Mouse (Mus musculus): ENCODE data around the gene Cacul1. TPM values are rescaled to one million over a fixed set of nuclear protein-coding genes. Genes with fewer than 3 reads are reported as not detected.

Gene Cacul1
- polyA plus RNA-seq, 1 experiment, result not detected

DNA sequence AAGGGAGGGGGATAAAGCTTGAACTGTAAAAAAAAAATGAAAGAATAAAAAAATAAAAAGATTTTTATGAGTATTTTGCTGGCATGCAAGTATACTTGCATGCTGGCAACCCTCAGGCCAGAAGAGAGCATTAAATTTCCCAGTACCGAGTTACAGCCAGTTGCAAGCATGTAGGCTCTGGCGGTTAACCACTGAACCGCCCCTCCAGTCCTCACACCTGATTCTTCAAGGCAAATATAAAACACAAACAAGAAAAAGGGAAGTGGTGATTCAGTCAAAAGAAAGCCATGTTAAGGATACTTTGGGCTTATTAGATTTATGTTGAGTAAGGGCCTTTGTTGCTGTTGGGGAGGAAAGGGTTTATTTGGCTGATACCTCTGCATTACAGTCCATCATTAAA, 60.7 kb downstream of the Cacul1 start:
- H3K4me3 ChIP-seq (ENCODE audit: insufficient read depth, low read depth, low read length), result no peak overlapping the region
- WGBS, result 97% methylated on average over 3 of the region's 3 CpGs
- TF ChIP-seq POLR2A (IDR thresholded peaks at IDR 0.05; ENCODE audit: insufficient read depth, low read depth, low read length), result no peak
- TF ChIP-seq CTCF (IDR thresholded peaks at IDR 0.05; ENCODE audit: insufficient read depth, low read depth, low read length), result no peak

GRCm38 (mm10) chr19:60515064-60515463, 65.8 kb downstream of the Cacul1 start:
- Histone ChIP-seq H3K27ac (ENCODE audit: insufficient read depth, low read depth, low read length) (no peak overlapping the region), H3K4me3 (ENCODE audit: insufficient read depth, low read depth, low read length) (no peak overlapping the region), H3K4me1 (ENCODE audit: control insufficient read depth, insufficient read depth, low read length) (no peaks in the 10 kb centered on the region)
- 72% methylated on average over 2 of the region's 2 CpGs for WGBS
- TF ChIP-seq CTCF (IDR thresholded peaks at IDR 0.05; ENCODE audit: insufficient read depth, low read depth, low read length) (no peak), POLR2A (IDR thresholded peaks at IDR 0.05; ENCODE audit: insufficient read depth, low read depth, low read length) (no peak)

More for the DNA sequence above, 60.7 kb downstream of the Cacul1 start:
- Histone ChIP-seq H3K4me1 (ENCODE audit: control insufficient read depth, insufficient read depth, low read length) (no peaks in the 10 kb centered on the region), H3K27ac (ENCODE audit: insufficient read depth, low read depth, low read length) (no peak overlapping the region)

- TF ChIP-seq POLR2A (IDR thresholded peaks at IDR 0.05; ENCODE audit: insufficient read depth, low read depth, low read length) (no peak), CTCF (IDR thresholded peaks at IDR 0.05; ENCODE audit: insufficient read depth, low read depth, low read length) (no peak)
- Histone ChIP-seq H3K4me3 (ENCODE audit: insufficient read depth, low read depth, low read length) (no peak overlapping the region), H3K4me1 (ENCODE audit: control insufficient read depth, insufficient read depth, low read length) (no peaks in the 10 kb centered on the region), H3K27ac (ENCODE audit: insufficient read depth, low read depth, low read length) (no peak overlapping the region)
- 51% methylated on average over 3 of the region's 3 CpGs for WGBS
These were observed 67.4 kb downstream of the Cacul1 start for GRCm38 (mm10) chr19:60513431-60513830.

- H3K27ac ChIP-seq (ENCODE audit: insufficient read depth, low read depth, low read length), result no peak overlapping the region
- TF ChIP-seq POLR2A (IDR thresholded peaks at IDR 0.05; ENCODE audit: insufficient read depth, low read depth, low read length), result no peak
- TF ChIP-seq CTCF (IDR thresholded peaks at IDR 0.05; ENCODE audit: insufficient read depth, low read depth, low read length), result no peak
- no peak overlapping the region for H3K4me3 ChIP-seq (ENCODE audit: insufficient read depth, low read depth, low read length)
- H3K4me1 ChIP-seq (ENCODE audit: control insufficient read depth, insufficient read depth, low read length), result no peaks in the 10 kb centered on the region
These were observed 80.6 kb downstream of the Cacul1 start for GRCm38 (mm10) chr19:60500209-60500608.

- TF ChIP-seq CTCF (IDR thresholded peaks at IDR 0.05; ENCODE audit: insufficient read depth, low read depth, low read length), result no peak
- TF ChIP-seq POLR2A (IDR thresholded peaks at IDR 0.05; ENCODE audit: insufficient read depth, low read depth, low read length), result no peak
- no peaks in the 10 kb centered on the region for H3K4me1 ChIP-seq (ENCODE audit: control insufficient read depth, insufficient read depth, low read length)
- 74% methylated on average over 4 of the region's 4 CpGs for WGBS
- H3K27ac ChIP-seq (ENCODE audit: insufficient read depth, low read depth, low read length), result no peak overlapping the region
- no peak overlapping the region for H3K4me3 ChIP-seq (ENCODE audit: insufficient read depth, low read depth, low read length)
These were observed 83.7 kb downstream of the Cacul1 start for GRCm38 (mm10) chr19:60497171-60497570.

DNA sequence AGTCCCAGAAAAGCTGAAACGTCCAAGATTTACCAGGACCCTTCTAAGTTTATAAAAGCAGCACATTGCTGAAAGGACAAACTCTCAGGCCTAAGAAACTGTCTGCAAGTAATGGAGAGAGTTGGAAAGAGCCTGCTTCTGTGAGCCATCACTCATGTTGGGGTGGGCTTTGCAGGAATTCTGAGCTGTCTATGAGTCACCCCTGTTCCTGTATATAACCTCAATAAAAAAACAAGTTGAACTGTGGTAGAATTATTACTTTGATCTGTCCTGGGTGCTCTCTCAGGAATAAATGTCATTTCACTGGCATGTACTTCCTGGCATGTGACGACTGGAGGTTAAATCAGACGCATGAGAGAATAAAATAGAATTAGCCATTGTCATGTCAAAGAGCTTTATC, 85.1 kb downstream of the Cacul1 start:
- 72% methylated on average over 3 of the region's 3 CpGs for WGBS
- Histone ChIP-seq H3K4me3 (ENCODE audit: insufficient read depth, low read depth, low read length) (no peak overlapping the region), H3K27ac (ENCODE audit: insufficient read depth, low read depth, low read length) (no peak overlapping the region), H3K4me1 (ENCODE audit: control insufficient read depth, insufficient read depth, low read length) (no peaks in the 10 kb centered on the region)
- TF ChIP-seq POLR2A (IDR thresholded peaks at IDR 0.05; ENCODE audit: insufficient read depth, low read depth, low read length), result no peak
- TF ChIP-seq CTCF (IDR thresholded peaks at IDR 0.05; ENCODE audit: insufficient read depth, low read depth, low read length), result no peak

DNA sequence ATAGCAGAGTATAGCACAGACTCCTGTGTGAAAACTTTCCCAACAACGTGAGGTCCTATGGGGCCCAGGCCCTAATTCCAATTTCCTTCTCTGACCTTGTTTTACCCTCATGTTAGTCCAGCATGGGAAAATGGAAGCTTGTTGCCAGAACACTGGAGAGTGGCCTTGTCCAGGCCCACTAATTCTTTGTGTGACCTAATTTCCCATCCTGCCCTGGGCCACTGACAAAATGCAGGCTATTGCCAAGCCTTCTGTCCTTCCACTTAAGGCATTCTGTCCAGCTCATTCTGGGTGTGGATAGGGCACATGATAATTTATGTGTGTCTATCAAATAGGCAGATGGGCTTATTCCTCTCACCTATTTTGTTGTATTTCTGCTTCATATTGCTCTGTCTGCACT, 91.3 kb downstream of the Cacul1 start:
- TF ChIP-seq CTCF (IDR thresholded peaks at IDR 0.05; ENCODE audit: insufficient read depth, low read depth, low read length) (no peak), POLR2A (IDR thresholded peaks at IDR 0.05; ENCODE audit: insufficient read depth, low read depth, low read length) (no peak)
- WGBS, result 53% methylated on average over 1 of the region's 1 CpGs
- H3K4me3 ChIP-seq (ENCODE audit: insufficient read depth, low read depth, low read length), result no peak overlapping the region
- no peak overlapping the region for H3K27ac ChIP-seq (ENCODE audit: insufficient read depth, low read depth, low read length)
- no peaks in the 10 kb centered on the region for H3K4me1 ChIP-seq (ENCODE audit: control insufficient read depth, insufficient read depth, low read length)

- Histone ChIP-seq H3K27ac (ENCODE audit: insufficient read depth, low read depth, low read length) (no peak overlapping the region), H3K4me3 (ENCODE audit: insufficient read depth, low read depth, low read length) (no peak overlapping the region), H3K4me1 (ENCODE audit: control insufficient read depth, insufficient read depth, low read length) (no peaks in the 10 kb centered on the region)
- TF ChIP-seq CTCF (IDR thresholded peaks at IDR 0.05; ENCODE audit: insufficient read depth, low read depth, low read length) (no peak), POLR2A (IDR thresholded peaks at IDR 0.05; ENCODE audit: insufficient read depth, low read depth, low read length) (no peak)
These were observed 95.6 kb downstream of the Cacul1 start for GRCm38 (mm10) chr19:60485261-60485660.

DNA sequence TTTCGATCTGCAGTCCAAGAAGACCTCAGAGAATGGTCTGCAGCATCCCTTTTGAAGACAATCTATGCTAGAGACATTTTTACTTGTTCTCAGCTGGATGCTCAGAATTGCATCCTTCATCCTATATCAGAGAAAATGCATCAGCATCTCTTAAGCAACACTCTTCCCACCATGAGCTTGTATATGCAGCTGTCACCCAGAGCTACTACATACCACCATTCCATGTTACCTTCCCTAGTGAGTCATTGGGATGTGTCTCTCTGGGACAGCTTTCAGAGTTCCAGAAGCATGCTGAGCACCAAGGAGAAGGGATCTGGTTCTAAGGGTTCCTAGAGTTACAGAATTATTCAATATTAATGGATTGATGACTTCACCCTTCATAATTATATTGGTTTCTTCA, 102.0 kb downstream of the Cacul1 start:
- H3K4me1 ChIP-seq (ENCODE audit: control insufficient read depth, insufficient read depth, low read length), result no peaks in the 10 kb centered on the region
- H3K4me3 ChIP-seq (ENCODE audit: insufficient read depth, low read depth, low read length), result no peak overlapping the region
- TF ChIP-seq POLR2A (IDR thresholded peaks at IDR 0.05; ENCODE audit: insufficient read depth, low read depth, low read length), result no peak
- TF ChIP-seq CTCF (IDR thresholded peaks at IDR 0.05; ENCODE audit: insufficient read depth, low read depth, low read length), result no peak
- H3K27ac ChIP-seq (ENCODE audit: insufficient read depth, low read depth, low read length), result no peak overlapping the region
- WGBS, result 44% methylated on average over 1 of the region's 1 CpGs

DNA sequence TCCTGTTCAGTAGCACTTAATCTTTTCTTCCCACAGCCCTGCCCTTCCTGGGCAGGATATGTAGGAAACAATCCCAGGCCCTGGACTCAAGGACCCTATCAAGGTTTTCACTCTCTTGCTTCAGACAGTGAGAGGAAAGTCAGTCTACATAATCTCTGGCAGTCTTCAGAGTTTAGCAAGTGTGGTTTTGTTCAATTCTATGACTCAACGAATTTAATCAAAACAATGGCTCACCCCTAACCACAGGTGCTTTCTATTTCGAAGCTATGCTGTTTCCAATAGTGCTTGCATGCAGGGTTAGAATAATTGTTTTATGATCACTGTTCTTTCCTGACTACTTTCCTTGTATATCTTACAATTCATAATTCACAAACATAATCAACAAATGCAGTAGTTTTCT, 103.0 kb downstream of the Cacul1 start:
- H3K4me3 ChIP-seq (ENCODE audit: insufficient read depth, low read depth, low read length), result no peak overlapping the region
- TF ChIP-seq POLR2A (IDR thresholded peaks at IDR 0.05; ENCODE audit: insufficient read depth, low read depth, low read length) (no peak), CTCF (IDR thresholded peaks at IDR 0.05; ENCODE audit: insufficient read depth, low read depth, low read length) (no peak)
- no peak overlapping the region for H3K27ac ChIP-seq (ENCODE audit: insufficient read depth, low read depth, low read length)
- no peaks in the 10 kb centered on the region for H3K4me1 ChIP-seq (ENCODE audit: control insufficient read depth, insufficient read depth, low read length)
- WGBS, result 43% methylated on average over 2 of the region's 2 CpGs

Other genes with a start within 250 kb of the Cacul1 start
- not detected in 2 replicates for gene Prlhr, start 112.7 kb downstream of the Cacul1 start, polyA plus RNA-seq (2012; ENCODE audit: insufficient read depth, insufficient read length, low replicate concordance, missing spikeins)
- gene Nanos1, start 175.0 kb upstream of the Cacul1 start, polyA plus RNA-seq (2012; ENCODE audit: insufficient read depth, insufficient read length, low replicate concordance, missing spikeins), result not detected in 2 replicates
- gene Eif3a, start 209.6 kb upstream of the Cacul1 start, polyA plus RNA-seq (2012; ENCODE audit: insufficient read depth, insufficient read length, low replicate concordance, missing spikeins), result 89.3 and 118 TPM in 2 replicates
- gene Fam45a, start 230.6 kb upstream of the Cacul1 start, polyA plus RNA-seq (2012; ENCODE audit: insufficient read depth, insufficient read length, low replicate concordance, missing spikeins), result not detected in 2 replicates

All from olfactory bulb, adult 2 months (tissue).